10 mouse cellular contexts compared by ENCODE assay signal in the genomic region with DNA sequence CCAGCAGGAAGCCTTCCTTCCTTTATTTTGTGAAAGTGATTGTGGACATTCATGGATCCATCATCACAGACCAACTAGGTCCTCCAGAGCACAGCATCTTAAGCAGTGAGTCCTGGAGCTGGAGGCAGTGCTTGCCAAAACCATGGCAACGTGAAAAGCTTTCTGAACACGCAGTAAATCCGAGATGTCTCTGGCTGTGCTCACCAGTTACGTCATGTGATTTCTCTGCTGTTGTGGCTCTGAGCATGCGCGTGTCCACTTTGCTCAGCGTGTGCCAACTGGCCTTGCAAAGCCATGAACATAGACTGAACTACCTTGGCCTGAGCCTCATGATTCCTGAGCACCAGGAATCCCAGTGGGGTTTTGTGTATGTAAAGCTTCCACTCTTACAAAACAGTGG. TPM values are rescaled to one million over a fixed set of nuclear protein-coding genes. Genes with fewer than 3 reads are reported as not detected.
A peak's percentile ranks its signal among the peaks of the same experiment; 100 is the strongest.
DNase-seq lines count a peak whose midpoint lies in the region; ATAC-seq lines count a peak whose summit lies in the region.
"Had no signal": no experiment of that assay in that cellular context is flagged by ENCODE, and none has a peak within 500 bp of the region (broad histone marks: within the 10 kb centered on the region; RNA-seq: fewer than 3 reads in every experiment).

No protein-coding gene starts in this region.

- no peaks in the 10 kb centered on the region for H3K36me3 ChIP-seq in hindbrain, embryonic 10.5 days
- H3K36me3 ChIP-seq in forebrain, embryonic 16.5 days (ENCODE audit: control insufficient read depth, insufficient read depth), result no peaks in the 10 kb centered on the region
- H3K36me3 ChIP-seq: lung, embryonic 15.5 days had no signal

- no peaks in the 10 kb centered on the region for H3K4me1 ChIP-seq in hindbrain, embryonic 10.5 days (replicated peaks)
- H3K4me1 ChIP-seq in forebrain, embryonic 16.5 days (replicated peaks; ENCODE audit: control insufficient read depth, insufficient read depth, low read length), result no peaks in the 10 kb centered on the region

- DNase-seq in layer of hippocampus, adult 18-20 months (ENCODE audit: low spot score in 2 of 2), result peak; percentile 43 to 62
- DNase-seq in layer of hippocampus, adult 9-10 months (ENCODE audit: low spot score), result no peak
- DNase-seq in NIH3T3 (ENCODE audit: low read depth), result peak; percentile 58
- DNase-seq in adrenal gland, postnatal 36 days, result peak; percentile 75 to 76
- DNase-seq in gastrocnemius, postnatal 25 days, result peak; percentile 76
- DNase-seq in retina, postnatal 1 day, result no peak
- DNase-seq in hindbrain, embryonic 10.5 days (ENCODE audit: low spot score), result no peak

- H3K27ac ChIP-seq in hindbrain, embryonic 10.5 days, result no peak overlapping the region
- H3K27ac ChIP-seq in forebrain, embryonic 16.5 days (ENCODE audit: low read length), result no peak overlapping the region
- H3K27ac ChIP-seq: kidney, postnatal 0 days; lung, embryonic 15.5 days had no signal

- H3K4me3 ChIP-seq in hindbrain, embryonic 10.5 days, result no peak overlapping the region
- H3K4me3 ChIP-seq in forebrain, embryonic 16.5 days (replicated peaks; ENCODE audit: low read length), result no peak overlapping the region
- H3K4me3 ChIP-seq: lung, embryonic 15.5 days had no signal

- 85% methylated on average over 7 of the region's 7 CpGs for WGBS in hindbrain, embryonic 10.5 days
- 65% methylated on average over 7 of the region's 7 CpGs for WGBS in forebrain, embryonic 16.5 days

- no peaks in the 10 kb centered on the region for H3K27me3 ChIP-seq in hindbrain, embryonic 10.5 days (ENCODE audit: insufficient read depth, poor library complexity, severe bottlenecking)
- H3K27me3 ChIP-seq in forebrain, embryonic 16.5 days (replicated peaks; ENCODE audit: control insufficient read depth, insufficient read depth, low read length), result no peaks in the 10 kb centered on the region
- H3K27me3 ChIP-seq: lung, embryonic 15.5 days had no signal

- H3K9ac ChIP-seq in forebrain, embryonic 16.5 days (replicated peaks; ENCODE audit: low read depth, low read length), result no peak overlapping the region
- H3K9ac ChIP-seq: lung, embryonic 15.5 days had no signal

- no peak for ATAC-seq in forebrain, embryonic 16.5 days

- no peak overlapping the region for H3K4me2 ChIP-seq in forebrain, embryonic 16.5 days (ENCODE audit: low read length)
- H3K4me2 ChIP-seq: lung, embryonic 15.5 days had no signal

- H3K9me3 ChIP-seq in hindbrain, embryonic 10.5 days, result no peaks in the 10 kb centered on the region
- no peaks in the 10 kb centered on the region for H3K9me3 ChIP-seq in forebrain, embryonic 16.5 days (ENCODE audit: control insufficient read depth, low read length)
- H3K9me3 ChIP-seq: lung, embryonic 15.5 days had no signal

RNA-seq across cellular contexts. Expression of a gene that starts 36.0 kb away (rescaled TPM):
- total RNA-seq in layer of hippocampus, adult 18-20 months (2021), result 100 to 1,000 TPM; 120 to 129 TPM
- total RNA-seq in adrenal gland, postnatal 36 days (2021), result 100 to 1,000 TPM; 159 to 160 TPM
- 10 to 100 TPM; 52.0 to 61.0 TPM for total RNA-seq in gastrocnemius, postnatal 25 days (2021)
- 97.7 and 103 TPM in 2 replicates for polyA plus RNA-seq in hindbrain, embryonic 10.5 days (2016; fragmentation: Nextera tagmentation; extraction: Ambion mirVana)
- polyA plus RNA-seq in forebrain, embryonic 16.5 days (2015; fragmentation: Nextera tagmentation; extraction: Ambion mirVana), result 102 and 113 TPM in 2 replicates

RNA-seq across cellular contexts. Expression of a gene that starts 36.6 kb away (rescaled TPM):
- 10 to 100 TPM; 24.8 to 28.2 TPM for total RNA-seq in layer of hippocampus, adult 18-20 months (2021)
- total RNA-seq in adrenal gland, postnatal 36 days (2021), result 10 to 100 TPM; 56.9 to 62.5 TPM
- total RNA-seq in gastrocnemius, postnatal 25 days (2021), result 10 to 100 TPM; 49.2 to 82.2 TPM
- polyA plus RNA-seq in hindbrain, embryonic 10.5 days (2016; fragmentation: Nextera tagmentation; extraction: Ambion mirVana), result 26.8 and 36.8 TPM in 2 replicates
- 44.1 and 47.8 TPM in 2 replicates for polyA plus RNA-seq in forebrain, embryonic 16.5 days (2015; fragmentation: Nextera tagmentation; extraction: Ambion mirVana)

Comparison
In these comparisons a context has a peak if more than half of its experiments do, and no peak if none do; other contexts are left out.
1. DNase-seq: peak in layer of hippocampus, adult 18-20 months (2 of 2), NIH3T3 (single experiment), adrenal gland, postnatal 36 days (2 of 2) and gastrocnemius, postnatal 25 days (single experiment); none in layer of hippocampus, adult 9-10 months (single experiment), retina, postnatal 1 day (single experiment) and hindbrain, embryonic 10.5 days (single experiment).